Mouse (Mus musculus) urinary bladder, postnatal 0 days (tissue): ENCODE measurements around the gene Rbpjl. TPM values are rescaled to one million over a fixed set of nuclear protein-coding genes. Genes with fewer than 3 reads are reported as not detected.

ENCODE experiments used
- microRNA-seq: library from miRNA; unstranded; fragments of <30 nt; microRNA quantifications from one replicate; pipeline ENCODE4, GENCODE M21; 2016
- polyA plus RNA-seq: library from polyadenylated mRNA; unstranded; fragments of >200 nt; fragmentation: Nextera tagmentation; extraction: Ambion mirVana; gene quantifications from 2 replicates; pipeline ENCODE4 v1.2.1, GENCODE M21; 2015

Rbpjl gene
- 0.08 and 0.10 TPM in 2 replicates for polyA plus RNA-seq

GRCm38 (mm10) chr2:164402906-164403305 is at the start of gene Rbpjl:
Gene Rbpjl, plus strand, starts transcription at chr2:164403141.

GRCm38 (mm10) chr2:164389020-164389419 is 13.9 kb upstream of the Rbpjl start, which contains the start of gene Slpi:
Gene Slpi, minus strand, starts transcription at chr2:164389095.

GRCm38 (mm10) chr2:164405060-164405459 is 2.1 kb downstream of the Rbpjl start, which contains the start of gene Matn4:
Gene Matn4, minus strand, starts transcription at chr2:164405160.

GRCm38 (mm10) chr2:164443460-164444000 is 40.6 kb downstream of the Rbpjl start, which contains the start of gene Sdc4:
Gene Sdc4, minus strand, starts transcription at chr2:164443887.

GRCm38 (mm10) chr2:164456864-164457300 is 53.9 kb downstream of the Rbpjl start, which contains the start of gene Sys1:
Gene Sys1, plus strand, starts transcription at chr2:164456964.

GRCm38 (mm10) chr2:164460745-164461551 is 58.0 kb downstream of the Rbpjl start, which contains the start of gene Gm20458:
Gene Gm20458, plus strand, starts transcription at chr2:164460967.

Small RNA genes lying within 50 kb of the gene (microRNA-seq; reads per million reads assigned to microRNA genes)
- not detected for gene Mir7678

Other genes starting within 250 kb of the Rbpjl start
- 0.07 TPM in 1 of 2 replicates, not detected in the other for gene Kcns1, start 232.0 kb upstream of the Rbpjl start, polyA plus RNA-seq
- gene Wfdc5, start 220.4 kb upstream of the Rbpjl start, polyA plus RNA-seq, result 0.08 TPM in 1 of 2 replicates, not detected in the other
- not detected in 2 replicates for gene Wfdc12, start 212.5 kb upstream of the Rbpjl start, polyA plus RNA-seq
- not detected in 2 replicates for gene Wfdc15a, start 203.0 kb upstream of the Rbpjl start, polyA plus RNA-seq
- 50.1 and 50.4 TPM in 2 replicates for gene Wfdc15b, start 181.5 kb upstream of the Rbpjl start, polyA plus RNA-seq
- gene Svs2, start 164.7 kb upstream of the Rbpjl start, polyA plus RNA-seq, result not detected in 2 replicates
- not detected in 2 replicates for gene Svs3b, start 146.5 kb upstream of the Rbpjl start, polyA plus RNA-seq
- gene Svs4, start 124.7 kb upstream of the Rbpjl start, polyA plus RNA-seq, result not detected in 2 replicates
- not detected in 2 replicates for gene Svs3a, start 113.9 kb upstream of the Rbpjl start, polyA plus RNA-seq
- gene Svs6, start 86.4 kb upstream of the Rbpjl start, polyA plus RNA-seq, result not detected in 2 replicates
- gene Svs5, start 70.4 kb upstream of the Rbpjl start, polyA plus RNA-seq, result not detected in 2 replicates
- 15.5 and 29.0 TPM in 2 replicates for gene Slpi, start 14.0 kb upstream of the Rbpjl start, polyA plus RNA-seq
- 1.9 and 2.2 TPM in 2 replicates for gene Matn4, start 2.0 kb downstream of the Rbpjl start, polyA plus RNA-seq
- 201 and 220 TPM in 2 replicates for gene Sdc4, start 40.7 kb downstream of the Rbpjl start, polyA plus RNA-seq
- gene Sys1, start 53.8 kb downstream of the Rbpjl start, polyA plus RNA-seq, result 58.1 and 67.9 TPM in 2 replicates
- gene Gm20458, start 57.8 kb downstream of the Rbpjl start, polyA plus RNA-seq, result 31.1 and 41.5 TPM in 2 replicates
- gene Trp53tg5, start 70.6 kb downstream of the Rbpjl start, polyA plus RNA-seq, result not detected in 2 replicates
- gene Dbndd2, start 83.0 kb downstream of the Rbpjl start, polyA plus RNA-seq, result 135 and 147 TPM in 2 replicates
- 53.3 and 56.6 TPM in 2 replicates for gene Pigt, start 94.4 kb downstream of the Rbpjl start, polyA plus RNA-seq
- gene Wfdc2, start 159.3 kb downstream of the Rbpjl start, polyA plus RNA-seq, result 273 and 294 TPM in 2 replicates
- gene Spint3, start 170.3 kb downstream of the Rbpjl start, polyA plus RNA-seq, result 1.4 and 1.5 TPM in 2 replicates
- 1.3 and 1.4 TPM in 2 replicates for gene Wfdc6a, start 182.3 kb downstream of the Rbpjl start, polyA plus RNA-seq
- gene Eppin, start 190.5 kb downstream of the Rbpjl start, polyA plus RNA-seq, result not detected in 2 replicates
- gene Wfdc6b, start 210.4 kb downstream of the Rbpjl start, polyA plus RNA-seq, result not detected in 2 replicates
- not detected in 2 replicates for gene Wfdc8, start 210.5 kb downstream of the Rbpjl start, polyA plus RNA-seq
- gene Wfdc16, start 235.7 kb downstream of the Rbpjl start, polyA plus RNA-seq, result not detected in 2 replicates